Mouse (Mus musculus) limb, embryonic 13.5 days (tissue): ENCODE results near the gene Trim32. TPM values are rescaled to one million over a fixed set of nuclear protein-coding genes. Genes with fewer than 3 reads are reported as not detected.
A peak's percentile ranks its signal among the peaks of the same experiment; 100 is the strongest.

Source experiments
- ATAC-seq: fragments of 200-750 bp; cut with Nextera tagmentation; 2 replicates; pipeline ENCODE4 v1.8.0; 2017; ENCODE audit warnings: low read depth, moderate number of reproducible peaks, moderate TSS enrichment; ENCODE audit not compliant: low FRiP score
- H3K27ac ChIP-seq: fragments of 300-500 bp; sonication (generic); 2 replicates; pipeline ENCODE4 v1.5.1; 2015; ENCODE audit warnings: inconsistent platforms, mild to moderate bottlenecking, moderate library complexity
- H3K27me3 ChIP-seq: fragments of 300-500 bp; sonication (generic); 2 replicates; pipeline ENCODE4 v1.6.1; 2015; ENCODE audit warnings: mild to moderate bottlenecking, inconsistent platforms
- H3K36me3 ChIP-seq: fragments of 300-500 bp; sonication (generic); 2 replicates; pipeline ENCODE4 v1.6.1; 2015; ENCODE audit warnings: inconsistent platforms, mild to moderate bottlenecking, moderate library complexity
- H3K4me1 ChIP-seq: fragments of 300-500 bp; sonication (generic); 2 replicates; pipeline ENCODE4 v1.6.1; 2015; ENCODE audit warnings: inconsistent platforms
- H3K4me2 ChIP-seq: fragments of 300-500 bp; sonication (generic); replicated peaks from 2 replicates; pipeline ENCODE4 v1.6.1; 2015; ENCODE audit warnings: inconsistent platforms, mild to moderate bottlenecking, moderate library complexity
- H3K4me3 ChIP-seq: fragments of 300-500 bp; sonication (generic); 2 replicates; pipeline ENCODE4 v1.5.1; 2015; ENCODE audit warnings: moderate library complexity, mild to moderate bottlenecking, inconsistent platforms
- H3K9ac ChIP-seq: fragments of 300-500 bp; sonication (generic); 2 replicates; pipeline ENCODE4 v1.6.1; 2015; ENCODE audit warnings: mild to moderate bottlenecking, inconsistent platforms
- H3K9me3 ChIP-seq: fragments of 300-500 bp; sonication (generic); 2 replicates; pipeline ENCODE4 v1.6.1; 2016; ENCODE audit warnings: inconsistent platforms
- WGBS: fragments of 180-500 bp; shearing (Covaris S2); methylation state at CpG from one replicate; pipeline ENCODE4 v1.1.7; 2015; 5-methylcytosine and 5-hydroxymethylcytosine counted together
- polyA plus RNA-seq: library from polyadenylated mRNA; unstranded; fragments of >200 nt; fragmentation: Nextera tagmentation; extraction: Ambion mirVana; gene quantifications from 2 replicates; pipeline ENCODE4 v1.2.1, GENCODE M21; 2015

Gene Trim32
- 58.7 and 64.4 TPM in 2 replicates for polyA plus RNA-seq

- Histone ChIP-seq H3K4me3 (peak within 1 kb of the TSS; percentile 66), H3K9ac (peak within 1 kb of the TSS; percentile 82), H3K27ac (peak within 1 kb of the TSS; percentile 55), H3K9me3 (no peaks in the 10 kb centered on the region), H3K4me1 (peaks cover 24% of the 10 kb centered on the region), H3K36me3 (peaks cover 8% of the 10 kb centered on the region; the same call in 1 of the 2 replicates), H3K27me3 (no peaks in the 10 kb centered on the region), H3K4me2 (peak within 1 kb of the TSS; percentile 81)
- peak; percentile 98 for ATAC-seq
- 3% methylated on average over 33 of the region's 33 CpGs for WGBS
Measured at GRCm38 (mm10) chr4:65604504-65605150, at the start of gene Trim32. Gene Trim32 (plus strand): TSS chr4:65604986.

- no peak overlapping the region for H3K4me2 ChIP-seq
- no peak overlapping the region for H3K9ac ChIP-seq
- H3K4me1 ChIP-seq = no peaks in the 10 kb centered on the region
- H3K27ac ChIP-seq = no peak overlapping the region
- no peak for ATAC-seq
- no peak overlapping the region for H3K4me3 ChIP-seq
- WGBS = 70% methylated on average over 4 of the region's 4 CpGs
- H3K27me3 ChIP-seq = no peaks in the 10 kb centered on the region
- no peaks in the 10 kb centered on the region for H3K9me3 ChIP-seq
- H3K36me3 ChIP-seq = no peaks in the 10 kb centered on the region
Measured at GRCm38 (mm10) chr4:65565493-65565892, 39.3 kb upstream of the Trim32 start.

GRCm38 (mm10) chr4:65580254-65580653 lies 24.5 kb upstream of the Trim32 start:
- ATAC-seq = no peak
- no peaks in the 10 kb centered on the region for H3K4me1 ChIP-seq
- 78% methylated on average over 1 of the region's 1 CpGs for WGBS

DNA sequence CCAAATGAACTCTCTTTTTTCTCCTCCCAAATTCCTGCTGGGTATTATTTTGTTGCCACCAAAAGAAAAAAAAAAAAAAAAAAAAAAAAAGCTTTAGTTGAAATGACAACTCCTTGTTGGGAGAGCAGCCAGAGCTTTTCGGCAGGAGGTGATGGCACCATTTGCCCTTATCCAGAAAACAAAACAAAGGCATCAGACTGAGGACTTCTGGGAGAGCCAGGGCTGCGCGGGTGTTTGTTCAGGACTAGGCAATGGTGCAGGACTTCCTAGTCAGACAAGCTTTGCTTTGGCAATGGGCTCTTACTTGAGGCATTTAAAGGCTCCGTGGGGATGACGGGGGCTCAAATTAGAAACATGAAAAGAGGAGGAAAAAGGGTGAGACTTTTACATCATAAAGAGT lies 17.8 kb upstream of the Trim32 start:
- Histone ChIP-seq H3K27ac (no peak overlapping the region), H3K36me3 (no peaks in the 10 kb centered on the region), H3K27me3 (0 out of 2 replicates have a peak, but pooled peaks cover 3% of the 10 kb centered on the region), H3K9me3 (no peaks in the 10 kb centered on the region), H3K4me3 (no peak overlapping the region), H3K4me2 (no peak overlapping the region), H3K9ac (no peak overlapping the region), H3K4me1 (no peaks in the 10 kb centered on the region)
- ATAC-seq = no peak
- WGBS = 54% methylated on average over 5 of the region's 5 CpGs

More at GRCm38 (mm10) chr4:65580254-65580653, 24.5 kb upstream of the Trim32 start:
- H3K27ac ChIP-seq = no peak overlapping the region
- no peak overlapping the region for H3K9ac ChIP-seq
- H3K36me3 ChIP-seq = no peaks in the 10 kb centered on the region
- H3K4me3 ChIP-seq = no peak overlapping the region
- H3K27me3 ChIP-seq = no peaks in the 10 kb centered on the region
- H3K9me3 ChIP-seq = no peaks in the 10 kb centered on the region
- H3K4me2 ChIP-seq = no peak overlapping the region

GRCm38 (mm10) chr4:65589780-65590179 lies 15.0 kb upstream of the Trim32 start:
- Histone ChIP-seq H3K4me3 (no peak overlapping the region), H3K4me2 (no peak overlapping the region), H3K36me3 (no peaks in the 10 kb centered on the region), H3K4me1 (no peaks in the 10 kb centered on the region), H3K9me3 (no peaks in the 10 kb centered on the region), H3K27ac (no peak overlapping the region), H3K27me3 (0 out of 2 replicates have a peak, but pooled peaks cover 3% of the 10 kb centered on the region), H3K9ac (no peak overlapping the region)
- ATAC-seq = peak; percentile 76; the same call in 1 of the 2 replicates

DNA sequence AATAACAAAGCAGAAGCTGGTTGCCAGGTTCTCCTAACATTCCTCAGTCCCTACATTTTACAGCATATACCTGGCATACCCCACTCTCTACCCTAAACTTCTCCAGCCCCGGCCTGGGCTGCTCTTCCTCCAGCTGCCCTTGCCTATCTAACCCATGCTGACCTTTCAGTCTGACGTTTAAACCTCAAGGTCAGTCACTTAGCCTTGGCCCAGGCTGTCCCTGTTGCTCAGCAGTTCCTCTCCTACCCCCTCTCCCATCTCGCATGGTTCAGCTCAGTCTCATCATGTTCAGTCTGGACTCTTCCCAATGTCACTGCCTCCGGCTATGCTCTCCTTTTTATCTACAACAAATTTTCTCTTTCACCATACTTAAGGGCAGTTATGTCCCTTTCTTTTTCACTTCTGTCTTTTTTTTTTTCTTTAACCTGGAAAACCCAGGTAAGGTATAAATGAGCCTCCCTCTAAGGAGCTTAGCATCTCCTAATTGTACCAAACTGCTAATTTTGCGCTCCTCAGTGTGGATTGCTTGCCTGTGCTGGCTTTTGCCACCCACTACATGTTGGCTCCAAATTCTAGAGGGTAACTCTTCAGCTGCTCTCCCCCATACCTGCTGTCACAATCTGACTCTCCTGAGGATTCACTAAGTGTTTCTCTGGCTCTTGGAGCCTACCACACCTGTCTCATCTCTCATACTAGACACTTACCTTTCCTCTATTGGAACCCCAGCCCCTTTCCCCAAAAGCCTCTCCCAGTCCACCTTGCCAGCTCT lies 10.0 kb upstream of the Trim32 start:
- ATAC-seq = no peak
- Histone ChIP-seq H3K27ac (no peak overlapping the region), H3K4me1 (no peaks in the 10 kb centered on the region), H3K9ac (no peak overlapping the region), H3K9me3 (no peaks in the 10 kb centered on the region), H3K4me3 (no peak overlapping the region), H3K36me3 (no peaks in the 10 kb centered on the region), H3K27me3 (no peaks in the 10 kb centered on the region), H3K4me2 (no peak overlapping the region)
- WGBS = 73% methylated on average over 5 of the region's 5 CpGs

GRCm38 (mm10) chr4:65605151-65605702 lies 441 bp downstream of the Trim32 start:
- peak overlapping the region; percentile 82 for H3K9ac ChIP-seq
- peak overlapping the region; percentile 66 for H3K4me3 ChIP-seq
- no peaks in the 10 kb centered on the region for H3K9me3 ChIP-seq
- H3K4me1 ChIP-seq = peaks cover 28% of the 10 kb centered on the region
- peak overlapping the region; percentile 22; the same call in 1 of the 2 replicates for H3K27ac ChIP-seq
- H3K27me3 ChIP-seq = no peaks in the 10 kb centered on the region
- peaks cover 8% of the 10 kb centered on the region; the same call in 1 of the 2 replicates for H3K36me3 ChIP-seq
- under 1% methylated on average over 21 of the region's 21 CpGs for WGBS
- peak; percentile 85 for ATAC-seq
- H3K4me2 ChIP-seq = peak overlapping the region; percentile 81

GRCm38 (mm10) chr4:65607184-65607631 lies 2.4 kb downstream of the Trim32 start:
- Histone ChIP-seq H3K27me3 (no peaks in the 10 kb centered on the region), H3K4me3 (no peak overlapping the region), H3K36me3 (peaks cover 8% of the 10 kb centered on the region; the same call in 1 of the 2 replicates), H3K9me3 (no peaks in the 10 kb centered on the region), H3K27ac (no peak overlapping the region), H3K9ac (no peak overlapping the region), H3K4me1 (peaks cover 48% of the 10 kb centered on the region), H3K4me2 (peak overlapping the region; percentile 31; the same call in 1 of the 2 replicates)
- WGBS = 85% methylated on average over 10 of the region's 10 CpGs
- no peak for ATAC-seq

- Histone ChIP-seq H3K9ac (no peak overlapping the region), H3K4me2 (no peak overlapping the region), H3K27ac (no peak overlapping the region), H3K4me1 (peaks cover 49% of the 10 kb centered on the region), H3K9me3 (no peaks in the 10 kb centered on the region), H3K27me3 (no peaks in the 10 kb centered on the region), H3K36me3 (peaks cover 10% of the 10 kb centered on the region), H3K4me3 (no peak overlapping the region)
- ATAC-seq = no peak
- WGBS = 90% methylated on average over 4 of the region's 4 CpGs
Measured at GRCm38 (mm10) chr4:65608112-65608511, 3.3 kb downstream of the Trim32 start.

DNA sequence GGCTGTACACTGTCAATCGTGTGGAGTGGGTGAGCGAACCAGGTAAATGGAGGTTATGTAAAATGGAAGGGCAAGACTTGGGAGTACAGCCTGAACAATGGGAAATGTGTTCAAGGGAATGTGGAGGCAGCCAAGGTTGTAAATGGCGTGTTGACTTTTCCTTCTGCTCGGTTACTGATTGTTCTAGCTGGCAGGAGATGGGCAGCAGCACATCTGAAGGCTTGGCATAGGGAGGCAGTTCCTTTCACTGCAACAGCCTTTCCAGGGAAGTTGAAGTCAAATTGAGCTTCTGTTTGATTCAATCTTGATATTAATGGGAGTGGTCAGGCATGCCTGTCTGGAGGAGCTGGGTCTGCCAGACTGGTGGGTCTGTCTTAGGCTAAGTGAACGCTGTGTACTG lies 5.5 kb downstream of the Trim32 start:
- peak overlapping the region; percentile 65; the same call in 1 of the 2 replicates for H3K27ac ChIP-seq
- no peak for ATAC-seq
- WGBS = 74% methylated on average over 5 of the region's 5 CpGs

DNA sequence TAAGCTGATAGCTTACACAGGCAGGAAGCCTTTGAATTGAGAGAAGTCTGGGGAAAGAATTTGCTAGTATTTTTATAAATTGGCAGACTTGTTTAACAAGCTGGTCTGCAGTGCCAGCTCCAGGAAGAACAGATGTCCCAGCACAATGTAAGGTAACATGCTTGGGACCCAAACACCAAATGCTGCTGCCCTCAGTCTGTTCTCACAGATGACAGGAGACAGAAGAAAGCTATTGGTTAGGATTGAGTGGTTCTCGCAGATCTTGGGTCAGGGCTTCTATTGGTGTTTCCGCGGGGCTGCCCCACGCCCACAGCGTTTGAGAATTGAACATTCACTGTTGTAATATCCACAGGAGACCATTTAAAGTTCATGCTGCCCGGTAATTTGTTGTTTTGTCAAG lies 6.1 kb downstream of the Trim32 start:
- peak overlapping the region; percentile 65 for H3K27ac ChIP-seq
- H3K9me3 ChIP-seq = 0 out of 2 replicates have a peak, but pooled peaks cover 3% of the 10 kb centered on the region
- H3K4me2 ChIP-seq = peak overlapping the region; percentile 34
- peak; percentile 53; the same call in 1 of the 2 replicates for ATAC-seq
- 34% methylated on average over 6 of the region's 6 CpGs for WGBS
- H3K4me1 ChIP-seq = peaks cover 42% of the 10 kb centered on the region
- H3K9ac ChIP-seq = no peak overlapping the region
- H3K4me3 ChIP-seq = no peak overlapping the region
- H3K36me3 ChIP-seq = peaks cover 38% of the 10 kb centered on the region
- H3K27me3 ChIP-seq = no peaks in the 10 kb centered on the region

More for the DNA sequence above, 5.5 kb downstream of the Trim32 start:
- Histone ChIP-seq H3K9me3 (0 out of 2 replicates have a peak, but pooled peaks cover 3% of the 10 kb centered on the region), H3K9ac (no peak overlapping the region), H3K27me3 (no peaks in the 10 kb centered on the region), H3K36me3 (peaks cover 32% of the 10 kb centered on the region), H3K4me1 (peaks cover 47% of the 10 kb centered on the region), H3K4me3 (no peak overlapping the region), H3K4me2 (peak overlapping the region; percentile 34)

GRCm38 (mm10) chr4:65613135-65613534 lies 8.3 kb downstream of the Trim32 start:
- 0 out of 2 replicates have a peak, but pooled peaks cover 3% of the 10 kb centered on the region for H3K9me3 ChIP-seq
- WGBS = 95% methylated on average over 14 of the region's 14 CpGs

More at GRCm38 (mm10) chr4:65613135-65613534, 8.3 kb downstream of the Trim32 start:
- no peak for ATAC-seq
- peaks cover 47% of the 10 kb centered on the region for H3K36me3 ChIP-seq
- peaks cover 25% of the 10 kb centered on the region for H3K4me1 ChIP-seq
- H3K4me3 ChIP-seq = no peak overlapping the region
- H3K9ac ChIP-seq = no peak overlapping the region
- H3K27me3 ChIP-seq = no peaks in the 10 kb centered on the region
- H3K27ac ChIP-seq = no peak overlapping the region
- no peak overlapping the region for H3K4me2 ChIP-seq
